Mouse (Mus musculus) CD4-positive, CD25-positive, alpha-beta regulatory T cell, adult 4 months (primary cell): ENCODE measurements at regions not wholly inside any gene's neighbourhood (a gene's known extent, or its start where the extent isn't known, plus 50 kb on each side); places are given as distances from the start of the nearest gene placed in this dataset.
"Not testable (repeated sequence)": the region's sequence is repeated elsewhere in the genome, so short reads cannot be mapped to it uniquely, and the experiment has no call there.

ENCODE experiments used
- ATAC-seq: one replicate; pipeline ENCODE4 v1.8.0; 2017

- no peak for ATAC-seq
Measured at GRCm38 (mm10) chr15:9954941-9955340, 206.3 kb upstream of the Spef2 start.

- no peak for ATAC-seq
Measured at GRCm38 (mm10) chr15:9974999-9975398, 202.0 kb upstream of the Prlr start.

- ATAC-seq: no peak
Measured at GRCm38 (mm10) chr15:10011289-10012234, 165.5 kb upstream of the Prlr start.

GRCm38 (mm10) chr15:10017216-10017615 lies 159.8 kb upstream of the Prlr start:
- no peak for ATAC-seq

GRCm38 (mm10) chr15:10029902-10030301 lies 147.1 kb upstream of the Prlr start:
- peak; percentile 56 for ATAC-seq

- peak; percentile 90 for ATAC-seq
Measured at GRCm38 (mm10) chr15:10035561-10035960, 141.5 kb upstream of the Prlr start.

GRCm38 (mm10) chr15:10036576-10036975 lies 140.5 kb upstream of the Prlr start:
- not testable (repeated sequence) for ATAC-seq

GRCm38 (mm10) chr15:10073580-10073979 lies 103.5 kb upstream of the Prlr start:
- ATAC-seq: no peak

GRCm38 (mm10) chr15:10074916-10075315 lies 102.1 kb upstream of the Prlr start:
- peak; percentile 87 for ATAC-seq

- ATAC-seq: peak; percentile 53
Measured at GRCm38 (mm10) chr15:10075391-10076060, 101.5 kb upstream of the Prlr start.

GRCm38 (mm10) chr15:10076061-10076400 lies 101.0 kb upstream of the Prlr start:
- no peak for ATAC-seq

- ATAC-seq: no peak
Measured at GRCm38 (mm10) chr15:10078434-10078833, 98.6 kb upstream of the Prlr start.

GRCm38 (mm10) chr15:10079510-10079909 lies 97.5 kb upstream of the Prlr start:
- ATAC-seq: no peak

GRCm38 (mm10) chr15:10088691-10089090 lies 88.3 kb upstream of the Prlr start:
- ATAC-seq: no peak

GRCm38 (mm10) chr15:10090384-10091092 lies 86.5 kb upstream of the Prlr start:
- ATAC-seq: no peak

GRCm38 (mm10) chr15:10103350-10103749 lies 73.7 kb upstream of the Prlr start:
- ATAC-seq: peak; percentile 88

- not testable (repeated sequence) for ATAC-seq
Measured at GRCm38 (mm10) chr15:10105211-10105976, 71.6 kb upstream of the Prlr start.

GRCm38 (mm10) chr15:10106853-10107252 lies 70.2 kb upstream of the Prlr start:
- no peak for ATAC-seq
